Mouse (Mus musculus): ENCODE data around the gene Myom3.

Myom3 gene

GRCm38 (mm10) chr4:135761048-135761447, 1.5 kb downstream of the Myom3 start:
- DNase-seq (ENCODE audit: low spot score): no peak

- no peak for DNase-seq (ENCODE audit: low spot score)
Measured at GRCm38 (mm10) chr4:135761569-135761968, 2.1 kb downstream of the Myom3 start.

- peak; percentile 84 for DNase-seq (ENCODE audit: low spot score)
Measured at GRCm38 (mm10) chr4:135762251-135762906, 2.9 kb downstream of the Myom3 start.

- DNase-seq (ENCODE audit: low spot score): no peak
Measured at GRCm38 (mm10) chr4:135764700-135765099, 5.2 kb downstream of the Myom3 start.

- no peak for DNase-seq (ENCODE audit: low spot score)
Measured at GRCm38 (mm10) chr4:135765707-135766106, 6.2 kb downstream of the Myom3 start.

GRCm38 (mm10) chr4:135766976-135767375, 7.5 kb downstream of the Myom3 start:
- DNase-seq (ENCODE audit: low spot score): no peak

GRCm38 (mm10) chr4:135768572-135769526, 9.3 kb downstream of the Myom3 start:
- DNase-seq (ENCODE audit: low spot score): no peak

- no peak for DNase-seq (ENCODE audit: low spot score)
Measured at GRCm38 (mm10) chr4:135770611-135771305, 11.2 kb downstream of the Myom3 start.

- no peak for DNase-seq (ENCODE audit: low spot score)
Measured at GRCm38 (mm10) chr4:135771592-135771991, 12.1 kb downstream of the Myom3 start.

GRCm38 (mm10) chr4:135772671-135773070, 13.2 kb downstream of the Myom3 start:
- DNase-seq (ENCODE audit: low spot score): no peak

- no peak for DNase-seq (ENCODE audit: low spot score)
Measured at GRCm38 (mm10) chr4:135774496-135774895, 15.0 kb downstream of the Myom3 start.

- no peak for DNase-seq (ENCODE audit: low spot score)
Measured at GRCm38 (mm10) chr4:135776850-135777249, 17.3 kb downstream of the Myom3 start.

GRCm38 (mm10) chr4:135779661-135780060, 20.1 kb downstream of the Myom3 start:
- no peak for DNase-seq (ENCODE audit: low spot score)

GRCm38 (mm10) chr4:135780255-135780654, 20.7 kb downstream of the Myom3 start:
- DNase-seq (ENCODE audit: low spot score): no peak

- no peak for DNase-seq (ENCODE audit: low spot score)
Measured at GRCm38 (mm10) chr4:135781304-135781703, 21.8 kb downstream of the Myom3 start.

- DNase-seq (ENCODE audit: low spot score): no peak
Measured at GRCm38 (mm10) chr4:135786581-135786980, 27.1 kb downstream of the Myom3 start.

GRCm38 (mm10) chr4:135787271-135787670, 27.8 kb downstream of the Myom3 start:
- DNase-seq (ENCODE audit: low spot score): no peak

- DNase-seq (ENCODE audit: low spot score): no peak
Measured at GRCm38 (mm10) chr4:135789135-135789534, 29.6 kb downstream of the Myom3 start.

- no peak for DNase-seq (ENCODE audit: low spot score)
Measured at GRCm38 (mm10) chr4:135792821-135793220, 33.3 kb downstream of the Myom3 start.

GRCm38 (mm10) chr4:135797931-135798330, 38.4 kb downstream of the Myom3 start:
- no peak for DNase-seq (ENCODE audit: low spot score)

- DNase-seq (ENCODE audit: low spot score): peak; percentile 85
Measured at GRCm38 (mm10) chr4:135801543-135801942, 42.0 kb downstream of the Myom3 start.

- DNase-seq (ENCODE audit: low spot score): no peak
Measured at GRCm38 (mm10) chr4:135803299-135803698, 43.8 kb downstream of the Myom3 start.

GRCm38 (mm10) chr4:135804169-135804568, 44.7 kb downstream of the Myom3 start:
- DNase-seq (ENCODE audit: low spot score): no peak

Data from yolk sac, embryonic 10.5 days (tissue).